Mouse (Mus musculus): ENCODE data around the gene Camk2b.

GRCm38 (mm10) chr11:5983629-5984028, 82.5 kb downstream of the Camk2b start:
- TF ChIP-seq CTCF (conservative IDR thresholded peaks at IDR 0.05; ENCODE audit: insufficient read depth, insufficient read length, low read depth, low read length): no peak
- TF ChIP-seq POLR2A (IDR thresholded peaks at IDR 0.05; ENCODE audit: low read depth, low read length): no peak
